Comparison of ENCODE assay signal across 27 mouse cellular contexts in genomic region chr10:28270273-28270672, GRCm38 (mm10).
"Had no signal": no experiment of that assay in that cellular context is flagged by ENCODE, and none has a peak within 500 bp of the region (broad histone marks: within the 10 kb centered on the region; RNA-seq: fewer than 3 reads in every experiment).

No protein-coding gene starts in this region.

- H3K27ac ChIP-seq: gastrocnemius, adult 2 months; heart, embryonic 10.5 days; hindbrain, embryonic 10.5 days; hindbrain, embryonic 12.5 days; hindbrain, embryonic 14.5 days; intestine, embryonic 15.5 days; layer of hippocampus, adult 2 months; left cerebral cortex, adult 2 months; limb, embryonic 10.5 days; limb, embryonic 12.5 days; liver, embryonic 13.5 days; liver, embryonic 15.5 days had no signal

- H3K4me2 ChIP-seq: heart, embryonic 12.5 days; hindbrain, embryonic 12.5 days; hindbrain, embryonic 14.5 days; intestine, embryonic 15.5 days; limb, embryonic 12.5 days; liver, embryonic 11.5 days; liver, embryonic 13.5 days; liver, embryonic 15.5 days had no signal

- H3K4me3 ChIP-seq: gastrocnemius, adult 2 months; heart, embryonic 10.5 days; heart, embryonic 12.5 days; hindbrain, embryonic 10.5 days; hindbrain, embryonic 12.5 days; intestine, embryonic 15.5 days; layer of hippocampus, adult 2 months; left cerebral cortex, adult 2 months; limb, embryonic 10.5 days; limb, embryonic 12.5 days; liver, embryonic 13.5 days; liver, embryonic 15.5 days had no signal

- H3K9me3 ChIP-seq: heart, embryonic 10.5 days; hindbrain, embryonic 10.5 days; hindbrain, embryonic 12.5 days; intestine, embryonic 15.5 days; limb, embryonic 10.5 days; limb, embryonic 12.5 days; liver, embryonic 13.5 days; liver, embryonic 15.5 days had no signal

- H3K4me1 ChIP-seq: heart, embryonic 10.5 days; heart, embryonic 12.5 days; hindbrain, embryonic 10.5 days; hindbrain, embryonic 12.5 days; intestine, embryonic 15.5 days; limb, embryonic 10.5 days; limb, embryonic 12.5 days; liver, embryonic 13.5 days; liver, embryonic 15.5 days had no signal

- H3K27me3 ChIP-seq: heart, embryonic 12.5 days; hindbrain, embryonic 12.5 days; intestine, embryonic 15.5 days; limb, embryonic 12.5 days; liver, embryonic 13.5 days; liver, embryonic 15.5 days had no signal

- H3K9ac ChIP-seq: heart, embryonic 12.5 days; hindbrain, embryonic 12.5 days; hindbrain, embryonic 14.5 days; intestine, embryonic 15.5 days; limb, embryonic 12.5 days; liver, embryonic 13.5 days; liver, embryonic 15.5 days had no signal

- DNase-seq: gastrocnemius, adult 2 months; gastrocnemius, postnatal 10 days; gastrocnemius, postnatal 25 days; heart, adult 18-20 months; heart, postnatal 10 days; heart, postnatal 4 days; kidney, adult 2 months; kidney, adult 9 months; kidney, postnatal 25 days; kidney, postnatal 4 days; liver; liver, embryonic 13.5 days had no signal

- ATAC-seq: hindbrain, embryonic 16.5 days; inflammation-experienced regulatory T-cells, adult 6 months; intestine, embryonic 15.5 days; intestine, postnatal 0 days had no signal

- H3K36me3 ChIP-seq: hindbrain, embryonic 12.5 days; liver, embryonic 13.5 days; liver, embryonic 15.5 days had no signal
